Mouse (Mus musculus): Measurements from ENCODE around the gene Serp2. TPM values are rescaled to one million over a fixed set of nuclear protein-coding genes. Genes with fewer than 3 reads are reported as not detected.
A peak's percentile ranks its signal among the peaks of the same experiment; 100 is the strongest.

The Serp2 gene
- total RNA-seq, 2 experiments from 2014 or later: 150 to 175 TPM

DNA sequence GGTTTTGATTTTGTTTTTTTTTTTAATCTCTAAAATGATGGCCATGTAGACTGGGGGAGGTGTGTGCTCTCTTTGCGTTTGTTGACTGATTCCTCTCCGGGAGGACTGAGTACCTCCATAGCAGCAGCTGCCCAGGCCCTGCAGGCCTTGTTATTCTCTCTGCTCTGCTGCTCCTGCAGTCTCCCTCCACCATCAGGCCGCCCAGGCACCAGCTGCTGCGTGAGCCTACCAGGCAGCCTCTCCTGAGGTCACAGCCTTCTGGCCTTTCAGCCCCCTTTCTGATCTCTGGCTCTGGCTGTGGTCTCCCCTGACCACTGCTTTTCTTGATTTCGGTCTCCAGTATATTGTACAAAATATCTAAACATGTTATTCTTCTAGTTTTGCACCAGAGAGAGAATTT, 56.7 kb downstream of the Serp2 start:
- DNase-seq (ENCODE audit: low spot score in 2 of 2): no peak

DNA sequence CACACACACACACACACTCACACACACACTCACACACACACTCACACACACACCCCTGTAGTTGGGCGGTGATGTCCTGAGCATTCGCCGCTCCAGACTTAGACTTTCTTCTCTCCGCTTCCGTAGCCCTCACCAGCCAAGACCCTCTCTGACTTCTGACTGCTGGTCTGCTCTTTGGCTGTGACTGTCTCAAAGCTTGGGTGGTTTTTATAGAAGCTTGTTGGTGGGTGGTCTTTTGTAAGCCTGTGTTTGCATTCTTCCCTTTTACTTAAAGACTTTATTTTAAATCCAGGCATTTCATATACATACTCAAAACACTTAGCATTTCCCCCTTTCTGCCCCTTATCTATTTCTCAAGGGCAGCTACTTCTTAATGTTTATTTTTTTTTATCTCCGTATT, 57.2 kb downstream of the Serp2 start:
- DNase-seq (ENCODE audit: low spot score in 2 of 2): no peak

DNA sequence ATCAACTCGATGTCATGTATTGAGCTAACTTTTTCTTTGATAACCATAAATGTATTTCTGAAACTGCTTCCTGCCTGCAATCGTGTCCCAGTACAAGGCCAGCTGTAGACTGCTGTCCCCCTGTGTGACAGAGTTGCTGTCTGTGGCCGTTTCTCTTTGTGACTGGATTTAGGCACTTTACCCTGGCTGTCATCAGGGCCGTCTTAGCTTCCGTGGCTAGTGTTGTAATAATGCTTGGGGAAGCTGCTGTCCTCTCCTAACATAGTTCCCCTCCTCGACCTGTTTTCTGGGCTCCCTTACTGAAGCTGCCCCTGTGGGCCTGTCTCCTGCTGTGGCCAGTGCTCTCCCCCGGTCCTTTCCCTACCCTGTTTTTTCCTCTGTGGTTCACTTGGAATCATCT, 58.5 kb downstream of the Serp2 start:
- no peak for DNase-seq (ENCODE audit: low spot score in 2 of 2)

DNA sequence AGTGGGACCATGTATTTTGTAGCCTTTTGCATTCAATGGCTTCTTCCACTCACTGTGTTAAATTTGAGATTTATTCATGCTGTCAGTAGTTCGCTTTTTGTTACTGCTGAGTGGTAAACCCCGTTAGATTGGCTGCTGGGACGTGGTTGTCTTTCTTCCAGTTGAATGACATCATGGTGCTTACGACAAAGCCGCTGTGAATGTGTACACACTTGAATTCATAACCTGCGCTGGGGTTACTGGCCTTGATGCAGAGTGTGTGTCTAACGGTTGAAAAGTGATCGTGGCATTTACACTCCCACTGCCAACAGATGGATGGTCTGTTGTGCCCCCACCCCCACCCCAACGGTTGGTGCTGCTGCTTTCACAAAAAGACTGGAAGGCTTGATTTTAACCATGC, 59.5 kb downstream of the Serp2 start:
- DNase-seq (ENCODE audit: low spot score in 2 of 2): no peak

DNA sequence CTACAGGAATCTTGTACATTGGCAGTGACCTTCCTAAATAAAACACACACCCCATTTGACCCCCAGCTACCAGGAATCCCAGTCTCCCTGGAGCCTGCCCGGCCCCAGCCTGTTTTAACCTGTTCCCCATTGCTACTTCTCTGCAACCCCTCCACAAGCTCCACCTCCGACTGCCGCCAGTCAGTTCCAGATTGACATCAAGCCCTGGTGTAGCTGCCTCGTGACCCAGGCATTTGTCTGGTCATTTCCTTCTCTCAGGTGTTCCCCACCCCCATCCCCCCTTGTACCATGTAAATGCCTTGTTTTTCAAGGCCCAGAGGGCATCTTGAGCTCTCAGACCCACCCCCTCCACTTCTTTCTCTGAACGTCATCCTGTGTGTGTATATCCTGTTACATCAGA, 61.7 kb downstream of the Serp2 start:
- DNase-seq (ENCODE audit: low spot score in 2 of 2): no peak

DNA sequence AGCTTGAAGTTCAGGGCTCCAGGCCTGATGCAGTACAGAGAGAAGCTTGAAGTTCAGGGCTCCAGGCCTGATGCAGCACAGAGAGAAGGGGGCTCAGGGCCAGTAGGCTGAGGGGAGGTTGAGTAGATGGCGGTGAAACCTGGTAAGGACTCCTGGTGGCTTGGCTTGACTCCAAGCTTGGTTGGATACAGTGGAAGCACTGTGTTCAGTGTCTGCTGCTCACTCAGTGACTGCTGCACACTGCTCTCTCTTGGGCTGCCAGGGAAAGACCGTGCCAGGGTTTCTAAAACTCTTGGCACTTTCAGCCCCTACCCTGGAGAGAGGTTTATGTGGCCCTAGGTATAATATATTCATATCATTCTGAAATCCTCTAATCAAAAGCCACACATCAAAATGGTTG, 67.6 kb downstream of the Serp2 start:
- DNase-seq (ENCODE audit: low spot score in 2 of 2): peak in 1 of 2 experiments; percentile 57

DNA sequence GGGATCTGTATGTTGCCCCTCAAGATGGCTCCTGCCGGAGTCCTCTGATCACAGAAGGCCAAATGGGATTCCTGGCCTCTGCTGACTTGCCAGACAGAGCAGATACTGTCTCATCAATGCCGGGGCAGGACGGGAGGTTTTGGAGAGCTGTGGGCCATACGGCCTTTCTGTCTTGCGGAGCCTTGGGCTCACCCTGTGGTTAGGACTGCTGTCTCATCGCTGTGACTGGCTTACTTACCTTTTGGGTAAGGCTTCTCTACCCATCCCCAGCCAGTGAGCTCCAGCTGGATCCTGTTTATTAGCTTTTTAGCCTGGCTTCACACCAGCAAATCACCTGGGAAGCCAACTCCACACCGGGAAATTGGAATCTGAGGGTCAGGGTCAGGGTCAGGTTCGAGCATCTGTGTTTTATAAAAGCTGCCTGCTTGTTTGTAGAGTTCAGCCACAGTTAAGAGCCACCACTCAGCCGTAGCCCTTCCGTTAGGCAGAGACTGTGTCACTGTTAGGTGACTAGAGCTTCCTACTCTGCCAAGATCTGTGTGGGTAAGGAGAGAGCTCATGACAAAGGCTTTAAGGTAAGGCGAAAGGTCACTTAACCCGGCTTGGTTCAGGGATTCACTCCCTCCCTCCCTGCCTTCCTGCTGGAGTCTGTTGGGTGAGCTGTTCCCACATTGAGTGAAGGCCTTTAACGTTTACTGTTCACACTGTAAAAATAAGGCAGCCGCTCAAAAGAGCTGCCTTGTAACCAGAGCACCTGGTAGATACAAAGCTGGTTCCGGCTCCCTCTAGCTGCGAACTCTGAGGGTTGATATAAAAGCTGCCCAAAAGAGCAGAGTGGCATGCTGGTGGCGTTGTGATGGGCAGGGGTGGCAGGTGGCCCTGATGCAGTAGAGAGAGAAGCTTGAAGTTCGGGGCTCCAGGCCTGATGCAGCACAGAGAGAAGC, 68.3 kb downstream of the Serp2 start:
- no peak for DNase-seq (ENCODE audit: low spot score in 2 of 2)

DNA sequence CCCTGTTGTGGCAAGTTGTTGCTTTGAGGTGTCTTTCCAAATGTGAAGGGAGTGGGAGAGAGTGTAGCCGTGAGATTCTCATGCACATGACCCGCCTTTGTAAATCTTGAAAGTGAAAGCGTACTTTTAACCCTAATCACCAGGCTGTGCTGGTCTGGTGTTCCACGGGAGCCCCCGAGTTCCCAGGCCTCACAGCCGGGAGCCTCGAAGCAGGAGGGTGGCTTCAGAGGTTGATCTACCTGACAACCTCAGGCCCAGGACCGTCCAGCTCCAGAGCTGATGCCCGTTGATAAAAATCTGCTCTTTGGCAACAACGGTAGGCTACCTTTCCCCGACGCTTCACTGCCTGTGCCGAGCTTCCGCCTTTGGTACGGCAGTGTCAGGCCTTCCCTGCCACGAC, 69.1 kb downstream of the Serp2 start:
- DNase-seq (ENCODE audit: low spot score in 2 of 2): no peak

DNA sequence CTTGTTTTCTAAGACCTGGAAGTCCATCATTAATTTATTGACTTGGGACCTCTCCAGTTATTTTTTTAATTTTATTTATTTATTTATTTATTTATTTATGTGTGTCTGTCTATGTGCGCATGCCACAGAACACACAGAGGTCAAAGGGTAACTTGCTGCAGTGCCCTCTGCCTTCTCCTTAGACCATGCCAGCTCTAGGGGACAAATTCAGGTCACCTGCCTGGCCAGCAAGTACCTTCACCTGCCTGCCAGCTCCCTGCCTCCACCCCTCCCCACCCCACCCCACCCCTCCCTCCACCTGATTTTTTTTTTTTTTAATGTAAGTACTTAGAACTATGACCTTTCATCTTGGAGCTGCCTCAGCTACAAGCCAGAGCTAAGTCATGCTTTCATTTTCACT, 73.0 kb downstream of the Serp2 start:
- DNase-seq (ENCODE audit: low spot score in 2 of 2): no peak

Other genes starting within 250 kb of the Serp2 start
- 100 to 1,000 TPM; 530 to 560 TPM for gene Tsc22d1, start 141.9 kb downstream of the Serp2 start, total RNA-seq (2021)